Mouse (Mus musculus): ENCODE results near the gene Gabra2. TPM values are rescaled to one million over a fixed set of nuclear protein-coding genes. Genes with fewer than 3 reads are reported as not detected.
A peak's percentile ranks its signal among the peaks of the same experiment; 100 is the strongest.

The Gabra2 gene
- 54.0 and 65.6 TPM in 2 replicates for polyA plus RNA-seq (2015; fragmentation: Nextera tagmentation; extraction: Ambion mirVana)

GRCm38 (mm10) chr5:71095725-71096607, at the start of gene Gabra2:
Gene Gabra2 (minus strand): TSS chr5:71095849.
- peak within 1 kb of the TSS; percentile 80 for H3K4me3 ChIP-seq
- peak; percentile 93 for ATAC-seq (replicated peaks)
- no peaks in the 10 kb centered on the region for H3K36me3 ChIP-seq (replicated peaks)
- WGBS = under 1% methylated on average over 54 of the region's 55 CpGs
- H3K27me3 ChIP-seq (replicated peaks) = no peaks in the 10 kb centered on the region; the same call in 1 of the 2 replicates
- H3K4me1 ChIP-seq = peaks cover 13% of the 10 kb centered on the region
- no peaks in the 10 kb centered on the region for H3K9me3 ChIP-seq
- H3K27ac ChIP-seq = peak within 1 kb of the TSS; percentile 95
- peak within 1 kb of the TSS; percentile 66 for H3K4me2 ChIP-seq
- peak within 1 kb of the TSS; percentile 87 for H3K9ac ChIP-seq

- WGBS = 73% methylated on average over 4 of the region's 4 CpGs
- Histone ChIP-seq H3K9ac (no peak overlapping the region), H3K27me3 (replicated peaks) (no peaks in the 10 kb centered on the region), H3K4me2 (no peak overlapping the region), H3K4me3 (no peak overlapping the region), H3K9me3 (no peaks in the 10 kb centered on the region), H3K27ac (no peak overlapping the region), H3K36me3 (replicated peaks) (no peaks in the 10 kb centered on the region), H3K4me1 (no peaks in the 10 kb centered on the region)
- ATAC-seq (replicated peaks) = no peak
Measured at GRCm38 (mm10) chr5:71136691-71137090, 41.0 kb upstream of the Gabra2 start.

- Histone ChIP-seq H3K4me3 (no peak overlapping the region), H3K9ac (no peak overlapping the region), H3K9me3 (no peaks in the 10 kb centered on the region), H3K27ac (no peak overlapping the region), H3K4me2 (no peak overlapping the region), H3K27me3 (replicated peaks) (no peaks in the 10 kb centered on the region), H3K4me1 (no peaks in the 10 kb centered on the region), H3K36me3 (replicated peaks) (no peaks in the 10 kb centered on the region)
- ATAC-seq (replicated peaks) = no peak
- WGBS = 88% methylated on average over 2 of the region's 2 CpGs
Measured at GRCm38 (mm10) chr5:71135840-71136239, 40.2 kb upstream of the Gabra2 start.

- Histone ChIP-seq H3K9ac (no peak overlapping the region), H3K4me1 (no peaks in the 10 kb centered on the region), H3K36me3 (replicated peaks) (no peaks in the 10 kb centered on the region), H3K4me2 (no peak overlapping the region), H3K27me3 (replicated peaks) (no peaks in the 10 kb centered on the region), H3K4me3 (no peak overlapping the region), H3K27ac (no peak overlapping the region), H3K9me3 (no peaks in the 10 kb centered on the region)
- no peak for ATAC-seq (replicated peaks)
- 78% methylated on average over 3 of the region's 3 CpGs for WGBS
Measured at GRCm38 (mm10) chr5:71127721-71128120, 32.1 kb upstream of the Gabra2 start.

GRCm38 (mm10) chr5:71115216-71115615, 19.6 kb upstream of the Gabra2 start:
- Histone ChIP-seq H3K4me3 (no peak overlapping the region), H3K9ac (no peak overlapping the region), H3K4me1 (no peaks in the 10 kb centered on the region), H3K36me3 (replicated peaks) (no peaks in the 10 kb centered on the region), H3K27ac (no peak overlapping the region), H3K27me3 (replicated peaks) (no peaks in the 10 kb centered on the region), H3K4me2 (no peak overlapping the region), H3K9me3 (no peaks in the 10 kb centered on the region)
- WGBS = 83% methylated on average over 1 of the region's 1 CpGs
- ATAC-seq (replicated peaks) = no peak

- Histone ChIP-seq H3K36me3 (replicated peaks) (no peaks in the 10 kb centered on the region), H3K27me3 (replicated peaks) (no peaks in the 10 kb centered on the region; the same call in 1 of the 2 replicates), H3K9me3 (no peaks in the 10 kb centered on the region), H3K4me2 (peak overlapping the region; percentile 66), H3K9ac (peak overlapping the region; percentile 87), H3K4me3 (peak overlapping the region; percentile 80), H3K4me1 (peaks cover 13% of the 10 kb centered on the region), H3K27ac (peak overlapping the region; percentile 95)
- under 1% methylated on average over 19 of the region's 19 CpGs for WGBS
- ATAC-seq (replicated peaks) = peak; percentile 71
Measured at GRCm38 (mm10) chr5:71095180-71095579, 469 bp downstream of the Gabra2 start.

GRCm38 (mm10) chr5:71094776-71095175, 873 bp downstream of the Gabra2 start:
- WGBS = 13% methylated on average over 10 of the region's 10 CpGs
- Histone ChIP-seq H3K36me3 (replicated peaks) (no peaks in the 10 kb centered on the region), H3K27me3 (replicated peaks) (no peaks in the 10 kb centered on the region; the same call in 1 of the 2 replicates), H3K9ac (peak overlapping the region; percentile 87), H3K9me3 (no peaks in the 10 kb centered on the region), H3K4me1 (peaks cover 13% of the 10 kb centered on the region), H3K4me3 (peak overlapping the region; percentile 80), H3K27ac (peak overlapping the region; percentile 95), H3K4me2 (peak overlapping the region; percentile 66)
- ATAC-seq (replicated peaks) = no peak

GRCm38 (mm10) chr5:71093807-71094206, 1.8 kb downstream of the Gabra2 start:
- H3K9ac ChIP-seq = no peak overlapping the region
- H3K36me3 ChIP-seq (replicated peaks) = no peaks in the 10 kb centered on the region
- ATAC-seq (replicated peaks) = no peak
- peak overlapping the region; percentile 80 for H3K4me3 ChIP-seq
- no peaks in the 10 kb centered on the region; the same call in 1 of the 2 replicates for H3K27me3 ChIP-seq (replicated peaks)
- H3K27ac ChIP-seq = no peak overlapping the region
- no peaks in the 10 kb centered on the region for H3K9me3 ChIP-seq
- 62% methylated on average over 2 of the region's 2 CpGs for WGBS
- H3K4me2 ChIP-seq = peak overlapping the region; percentile 66
- peaks cover 13% of the 10 kb centered on the region for H3K4me1 ChIP-seq

- ATAC-seq (replicated peaks) = no peak
- no peak overlapping the region for H3K27ac ChIP-seq
- no peaks in the 10 kb centered on the region for H3K9me3 ChIP-seq
- H3K4me3 ChIP-seq = peak overlapping the region; percentile 13; the same call in 1 of the 2 replicates
- peaks cover 13% of the 10 kb centered on the region for H3K4me1 ChIP-seq
- H3K9ac ChIP-seq = no peak overlapping the region
- H3K36me3 ChIP-seq (replicated peaks) = no peaks in the 10 kb centered on the region
- H3K4me2 ChIP-seq = peak overlapping the region; percentile 37
- no peaks in the 10 kb centered on the region for H3K27me3 ChIP-seq (replicated peaks)
Measured at GRCm38 (mm10) chr5:71092475-71092874, 3.2 kb downstream of the Gabra2 start.

GRCm38 (mm10) chr5:71091926-71092325, 3.7 kb downstream of the Gabra2 start:
- H3K4me1 ChIP-seq = peaks cover 7% of the 10 kb centered on the region
- 72% methylated on average over 2 of the region's 2 CpGs for WGBS
- H3K4me3 ChIP-seq = no peak overlapping the region
- H3K4me2 ChIP-seq = no peak overlapping the region; the same call in 1 of the 2 replicates
- H3K36me3 ChIP-seq (replicated peaks) = no peaks in the 10 kb centered on the region
- H3K9me3 ChIP-seq = no peaks in the 10 kb centered on the region
- no peak overlapping the region for H3K9ac ChIP-seq
- ATAC-seq (replicated peaks) = no peak
- no peaks in the 10 kb centered on the region for H3K27me3 ChIP-seq (replicated peaks)
- H3K27ac ChIP-seq = no peak overlapping the region

GRCm38 (mm10) chr5:71078861-71079260, 16.8 kb downstream of the Gabra2 start:
- H3K27ac ChIP-seq = no peak overlapping the region
- no peak overlapping the region for H3K9ac ChIP-seq
- 96% methylated on average over 5 of the region's 5 CpGs for WGBS

GRCm38 (mm10) chr5:71061696-71062095, 34.0 kb downstream of the Gabra2 start:
- no peak overlapping the region for H3K4me3 ChIP-seq
- no peak overlapping the region for H3K4me2 ChIP-seq
- ATAC-seq (replicated peaks) = no peak
- no peaks in the 10 kb centered on the region for H3K9me3 ChIP-seq
- no peak overlapping the region for H3K9ac ChIP-seq
- 77% methylated on average over 3 of the region's 3 CpGs for WGBS
- no peak overlapping the region for H3K27ac ChIP-seq
- H3K4me1 ChIP-seq = peaks cover 5% of the 10 kb centered on the region; the same call in 1 of the 2 replicates
- H3K27me3 ChIP-seq (replicated peaks) = no peaks in the 10 kb centered on the region
- H3K36me3 ChIP-seq (replicated peaks) = no peaks in the 10 kb centered on the region

More at GRCm38 (mm10) chr5:71078861-71079260, 16.8 kb downstream of the Gabra2 start:
- Histone ChIP-seq H3K36me3 (replicated peaks) (no peaks in the 10 kb centered on the region), H3K4me1 (no peaks in the 10 kb centered on the region), H3K9me3 (no peaks in the 10 kb centered on the region), H3K4me2 (no peak overlapping the region), H3K4me3 (no peak overlapping the region), H3K27me3 (replicated peaks) (no peaks in the 10 kb centered on the region)
- ATAC-seq (replicated peaks) = no peak

Data from midbrain, embryonic 15.5 days (tissue).